In genomic region chr13:89548203-89548740, GRCm38 (mm10) we compare ENCODE assay signal across 8 mouse cellular contexts. TPM values are rescaled to one million over a fixed set of nuclear protein-coding genes. Genes with fewer than 3 reads are reported as not detected.
DNase-seq lines count a peak whose midpoint lies in the region; ATAC-seq and TF ChIP-seq lines count a peak whose summit lies in the region.

No protein-coding gene starts in this region.

- no peak for ATAC-seq in liver, embryonic 11.5 days (replicated peaks; ENCODE audit: low FRiP score)
- ATAC-seq in activated CD4-positive, CD25-positive, alpha-beta regulatory T cell, adult 4 months, result peak; percentile 44
- ATAC-seq in limb, embryonic 14.5 days (ENCODE audit: low FRiP score, low read depth), result no peak

- peak; percentile 26 for DNase-seq in liver, adult 2 months (ENCODE audit: extremely low read depth, low read depth, low spot score)
- DNase-seq in liver, embryonic 11.5 days (ENCODE audit: low spot score), result no peak
- peak; percentile 65 for DNase-seq in embryo, embryonic 10.5 days (ENCODE audit: low spot score)
- peak; percentile 11 for DNase-seq in kidney, adult 11 months
- DNase-seq in limb, embryonic 14.5 days (ENCODE audit: low spot score), result peak; percentile 72
- peak; percentile 6 for DNase-seq in skeletal muscle tissue, adult 2 months (ENCODE audit: low read depth, low spot score)
- no peak for DNase-seq in Muller cell, postnatal 12 days (ENCODE audit: inconsistent ontology term)

- no peak overlapping the region for H3K27ac ChIP-seq in liver, adult 2 months (replicated peaks; ENCODE audit: insufficient read depth, low read depth, low read length)
- no peak overlapping the region for H3K27ac ChIP-seq in liver, embryonic 11.5 days (ENCODE audit: low read depth, low read length)
- H3K27ac ChIP-seq in limb, embryonic 14.5 days (replicated peaks; ENCODE audit: low read depth, low read length), result no peak overlapping the region

- H3K4me2 ChIP-seq in liver, embryonic 11.5 days, result no peak overlapping the region
- H3K4me2 ChIP-seq in limb, embryonic 14.5 days (replicated peaks; ENCODE audit: low read depth, low read length, severe bottlenecking), result no peak overlapping the region

- H3K27me3 ChIP-seq in liver, adult 2 months (ENCODE audit: control insufficient read depth, insufficient read depth, low read length), result no peaks in the 10 kb centered on the region
- H3K27me3 ChIP-seq in liver, embryonic 11.5 days (replicated peaks; ENCODE audit: control insufficient read depth, insufficient read depth, low read length), result no peaks in the 10 kb centered on the region
- H3K27me3 ChIP-seq in limb, embryonic 14.5 days (ENCODE audit: control insufficient read depth, insufficient read depth, low read length), result no peaks in the 10 kb centered on the region

- TF ChIP-seq POLR2A in liver, adult 2 months (IDR thresholded peaks at IDR 0.05; ENCODE audit: extremely low read depth, insufficient read depth, low read length), result no peak
- TF ChIP-seq POLR2A in limb, embryonic 14.5 days (IDR thresholded peaks at IDR 0.05; ENCODE audit: borderline replicate concordance, extremely low read depth, insufficient read depth, insufficient read length), result no peak

- WGBS in liver, adult 2 months, result 7% methylated on average over 2 of the region's 2 CpGs
- 46% methylated on average over 2 of the region's 2 CpGs for WGBS in liver, embryonic 11.5 days
- WGBS in limb, embryonic 14.5 days, result 12% methylated on average over 2 of the region's 2 CpGs

- H3K4me1 ChIP-seq in liver, adult 2 months (ENCODE audit: control insufficient read depth, insufficient read depth, low read length), result no peaks in the 10 kb centered on the region
- no peaks in the 10 kb centered on the region for H3K4me1 ChIP-seq in liver, embryonic 11.5 days (replicated peaks; ENCODE audit: control insufficient read depth, insufficient read depth, low read length)
- H3K4me1 ChIP-seq in limb, embryonic 14.5 days (ENCODE audit: control insufficient read depth, insufficient read depth, low read length), result no peaks in the 10 kb centered on the region; the same call in 1 of the 2 replicates

- no peak overlapping the region for H3K4me3 ChIP-seq in liver, adult 2 months (ENCODE audit: insufficient read depth, low read depth, low read length)
- H3K4me3 ChIP-seq in liver, embryonic 11.5 days (ENCODE audit: low read depth, low read length), result no peak overlapping the region
- H3K4me3 ChIP-seq in limb, embryonic 14.5 days (replicated peaks; ENCODE audit: low read length), result no peak overlapping the region

- H3K79me2 ChIP-seq in liver, adult 2 months (ENCODE audit: control insufficient read depth, insufficient read depth, low read length), result no peaks in the 10 kb centered on the region

- no peak overlapping the region for H3K9ac ChIP-seq in liver, adult 2 months (ENCODE audit: low read depth, low read length)
- no peak overlapping the region for H3K9ac ChIP-seq in liver, embryonic 11.5 days (ENCODE audit: low read depth, low read length)
- H3K9ac ChIP-seq in limb, embryonic 14.5 days (ENCODE audit: low read depth, low read length, severe bottlenecking), result no peak overlapping the region

- H3K9me3 ChIP-seq in liver, embryonic 11.5 days (ENCODE audit: control insufficient read depth, low read length), result no peaks in the 10 kb centered on the region
- no peaks in the 10 kb centered on the region for H3K9me3 ChIP-seq in limb, embryonic 14.5 days (ENCODE audit: control insufficient read depth, low read length)

- H3K36me3 ChIP-seq in liver, adult 2 months (ENCODE audit: control insufficient read depth, insufficient read depth, low read length), result no peaks in the 10 kb centered on the region
- H3K36me3 ChIP-seq in liver, embryonic 11.5 days (ENCODE audit: control insufficient read depth, insufficient read depth, low read length), result no peaks in the 10 kb centered on the region
- no peaks in the 10 kb centered on the region for H3K36me3 ChIP-seq in limb, embryonic 14.5 days (ENCODE audit: control insufficient read depth, insufficient read depth, low read length)

- peak; percentile 55; the same call in 1 of the 2 replicates for TF ChIP-seq CTCF in liver, adult 2 months (IDR thresholded peaks at IDR 0.05; ENCODE audit: low read depth, low read length)

RNA-seq across cellular contexts. Expression of gene Hapln1, which starts 8.7 kb away (rescaled TPM):
- total RNA-seq in liver, adult 2 months (2014; rRNA removed), result 0.20 and 0.92 TPM in 2 replicates
- polyA plus RNA-seq in liver, adult 2 months (2012; rRNA removed), result 0.02 and 0.50 TPM in 2 replicates
- 3.0 and 3.6 TPM in 2 replicates for polyA plus RNA-seq in liver, embryonic 11.5 days (2014; fragmentation: Nextera tagmentation; extraction: Ambion mirVana)
- not detected for polyA plus RNA-seq in activated CD4-positive, CD25-positive, alpha-beta regulatory T cell, adult 4 months (2017; shearing (Covaris generic))
- polyA plus RNA-seq in limb, embryonic 14.5 days (2012; rRNA removed), result 91.9 and 109 TPM in 2 replicates
- 41.8 and 46.1 TPM in 2 replicates for polyA plus RNA-seq in limb, embryonic 14.5 days (2014; fragmentation: Nextera tagmentation; extraction: Ambion mirVana)

Comparison
In these comparisons a context has a peak if more than half of its experiments do, and no peak if none do; other contexts are left out.
1. DNase-seq: peak in liver, adult 2 months (single experiment), embryo, embryonic 10.5 days (single experiment), kidney, adult 11 months (single experiment), limb, embryonic 14.5 days (single experiment) and skeletal muscle tissue, adult 2 months (single experiment); none in liver, embryonic 11.5 days (single experiment) and Muller cell, postnatal 12 days (single experiment).